Mouse (Mus musculus) embryonic facial prominence, embryonic 11.5 days (tissue): ENCODE results near the gene Cramp1l. TPM values are rescaled to one million over a fixed set of nuclear protein-coding genes. Genes with fewer than 3 reads are reported as not detected.

Source experiments
- ATAC-seq: fragments of 200-750 bp; cut with Nextera tagmentation; replicated peaks from 2 replicates; pipeline ENCODE4 v1.8.0; 2017; ENCODE audit warnings: low read depth; ENCODE audit not compliant: insufficient number of reproducible peaks, low FRiP score, low TSS enrichment
- DNase-seq: peaks from one replicate; pipeline ENCODE4 v3.0.0-alpha.2; 2015; ENCODE audit warnings: low spot score
- H3K27ac ChIP-seq: fragments of 300-500 bp; sonication (generic); replicated peaks from 2 replicates; pipeline ENCODE4 v1.5.1; 2014; ENCODE audit warnings: mild to moderate bottlenecking, low read depth, low read length, control low read depth
- H3K27me3 ChIP-seq: fragments of 300-500 bp; sonication (generic); 2 replicates; pipeline ENCODE4 v1.6.1; 2014; ENCODE audit warnings: mild to moderate bottlenecking, low read length, moderate library complexity, mixed read lengths; ENCODE audit not compliant: control insufficient read depth, insufficient read depth
- H3K36me3 ChIP-seq: fragments of 300-500 bp; sonication (generic); replicated peaks from 2 replicates; pipeline ENCODE4 v1.6.1; 2014; ENCODE audit warnings: low read depth, mild to moderate bottlenecking, low read length, moderate library complexity, mixed read lengths; ENCODE audit not compliant: control insufficient read depth, insufficient read depth
- H3K4me1 ChIP-seq: fragments of 300-500 bp; sonication (generic); 2 replicates; pipeline ENCODE4 v1.6.1; 2014; ENCODE audit warnings: low read length, mixed read lengths; ENCODE audit not compliant: control insufficient read depth, insufficient read depth
- H3K4me2 ChIP-seq: fragments of 300-500 bp; sonication (generic); 2 replicates; pipeline ENCODE4 v1.6.1; 2014; ENCODE audit warnings: low read depth, mild to moderate bottlenecking, control low read depth, low read length, moderate library complexity
- H3K4me3 ChIP-seq: fragments of 300-500 bp; sonication (generic); 2 replicates; pipeline ENCODE4 v1.5.1; 2014; ENCODE audit warnings: low read depth, low read length, control low read depth
- H3K9ac ChIP-seq: fragments of 300-500 bp; sonication (generic); replicated peaks from 2 replicates; pipeline ENCODE4 v1.6.1; 2014; ENCODE audit warnings: mild to moderate bottlenecking, control low read depth, low read length
- H3K9me3 ChIP-seq: fragments of 300-500 bp; sonication (generic); replicated peaks from 2 replicates; pipeline ENCODE4 v1.6.1; 2016; ENCODE audit warnings: mild to moderate bottlenecking, low read length, inconsistent platforms, mixed read lengths; ENCODE audit not compliant: control insufficient read depth
- WGBS: fragments of 180-500 bp; shearing (Covaris S2); extraction: QIAGEN DNeasy Blood & Tissue Kit; methylation state at CpG from one replicate; pipeline ENCODE4 v1.1.7; 2014; 5-methylcytosine and 5-hydroxymethylcytosine counted together
- polyA plus RNA-seq: library from polyadenylated mRNA; unstranded; fragments of >200 nt; fragmentation: Nextera tagmentation; extraction: Ambion mirVana; gene quantifications from 2 replicates; pipeline ENCODE4 v1.2.1, GENCODE M21; 2014

Gene Cramp1l
- polyA plus RNA-seq, 1 experiment from 2014 or later: 9.7 TPM

- no peak overlapping the region for H3K27ac ChIP-seq
- DNase-seq: no peak
- H3K36me3 ChIP-seq: no peaks in the 10 kb centered on the region
- no peak overlapping the region for H3K9ac ChIP-seq
- no peaks in the 10 kb centered on the region for H3K27me3 ChIP-seq
- no peaks in the 10 kb centered on the region; the same call in 1 of the 2 replicates for H3K4me1 ChIP-seq
- WGBS: 79% methylated on average over 4 of the region's 4 CpGs
- H3K9me3 ChIP-seq: no peaks in the 10 kb centered on the region
- H3K4me2 ChIP-seq: no peak overlapping the region
- no peak for ATAC-seq
- H3K4me3 ChIP-seq: no peak overlapping the region
Measured at GRCm38 (mm10) chr17:24933163-24933562, 82.4 kb downstream of the Cramp1l start.

DNA sequence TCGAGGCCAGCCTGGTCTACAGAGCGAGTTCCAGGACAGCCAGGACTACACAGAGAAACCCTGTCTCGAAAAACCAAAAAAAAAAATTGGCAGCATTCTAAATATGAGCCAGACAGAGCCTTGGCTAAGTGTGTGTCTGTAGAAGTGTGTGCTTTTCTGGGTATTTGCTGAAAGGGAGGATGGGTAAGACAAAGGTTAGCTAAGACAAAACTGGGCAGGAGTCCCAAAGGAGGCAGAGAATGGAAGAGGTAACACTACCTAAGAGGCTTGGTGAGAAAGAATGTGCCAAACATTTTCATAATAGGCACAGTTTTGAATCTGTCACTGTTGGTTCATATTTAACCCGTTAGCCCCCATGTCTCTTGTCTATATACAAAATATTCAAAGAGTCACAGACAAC, 83.2 kb downstream of the Cramp1l start:
- H3K36me3 ChIP-seq: no peaks in the 10 kb centered on the region
- no peak for ATAC-seq
- DNase-seq: no peak

DNA sequence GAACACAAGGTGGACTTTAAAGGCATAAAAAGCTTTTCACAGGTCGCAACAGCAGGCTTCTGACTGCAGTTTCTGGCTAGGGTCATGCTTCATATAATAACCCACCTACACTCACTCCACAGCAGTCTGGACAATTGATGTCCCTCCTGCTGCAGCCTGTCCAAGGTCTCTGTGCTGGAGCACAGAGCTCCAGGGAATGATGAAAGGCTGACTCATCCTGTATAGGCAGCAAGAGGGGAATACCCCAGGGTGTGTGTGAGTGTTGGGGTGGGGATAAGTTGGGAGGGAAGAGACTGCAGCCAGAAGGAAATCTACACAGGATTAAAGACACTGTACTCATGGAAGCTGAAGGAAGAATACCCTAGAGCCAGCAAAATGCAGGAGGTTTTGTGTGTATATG, 86.1 kb downstream of the Cramp1l start:
- no peak for ATAC-seq
- Histone ChIP-seq H3K27me3 (no peaks in the 10 kb centered on the region), H3K9ac (no peak overlapping the region), H3K27ac (no peak overlapping the region), H3K4me3 (no peak overlapping the region), H3K4me2 (no peak overlapping the region), H3K4me1 (no peaks in the 10 kb centered on the region), H3K9me3 (no peaks in the 10 kb centered on the region), H3K36me3 (peaks cover 2% of the 10 kb centered on the region; the same call in 1 of the 2 replicates)
- DNase-seq: no peak
- 83% methylated on average over 1 of the region's 1 CpGs for WGBS

More for the DNA sequence above, 83.2 kb downstream of the Cramp1l start:
- Histone ChIP-seq H3K4me2 (no peak overlapping the region), H3K4me3 (no peak overlapping the region), H3K9me3 (no peaks in the 10 kb centered on the region), H3K27ac (no peak overlapping the region), H3K4me1 (no peaks in the 10 kb centered on the region; the same call in 1 of the 2 replicates), H3K27me3 (no peaks in the 10 kb centered on the region), H3K9ac (no peak overlapping the region)
- 94% methylated on average over 4 of the region's 4 CpGs for WGBS

- H3K27me3 ChIP-seq: no peaks in the 10 kb centered on the region
- no peak overlapping the region for H3K4me2 ChIP-seq
- H3K9me3 ChIP-seq: no peaks in the 10 kb centered on the region
- DNase-seq: no peak
- WGBS: 85% methylated on average over 1 of the region's 1 CpGs
- H3K4me1 ChIP-seq: no peaks in the 10 kb centered on the region
- H3K27ac ChIP-seq: no peak overlapping the region
- H3K4me3 ChIP-seq: no peak overlapping the region
- H3K36me3 ChIP-seq: peaks cover 7% of the 10 kb centered on the region
- H3K9ac ChIP-seq: no peak overlapping the region
- ATAC-seq: no peak
Measured at GRCm38 (mm10) chr17:24923246-24923645, 92.3 kb downstream of the Cramp1l start.

- Histone ChIP-seq H3K9ac (no peak overlapping the region), H3K36me3 (peaks cover 9% of the 10 kb centered on the region)
- no peak for ATAC-seq
Measured at GRCm38 (mm10) chr17:24913984-24914383, 101.6 kb downstream of the Cramp1l start.

More at GRCm38 (mm10) chr17:24913984-24914383, 101.6 kb downstream of the Cramp1l start:
- Histone ChIP-seq H3K4me3 (no peak overlapping the region), H3K4me1 (no peaks in the 10 kb centered on the region), H3K9me3 (no peaks in the 10 kb centered on the region), H3K27ac (no peak overlapping the region), H3K27me3 (no peaks in the 10 kb centered on the region), H3K4me2 (no peak overlapping the region)
- no peak for DNase-seq

Other genes starting within 250 kb of the Cramp1l start
- not detected in 2 replicates for gene Meiob, start 211.5 kb downstream of the Cramp1l start, polyA plus RNA-seq
- 23.2 and 24.1 TPM in 2 replicates for gene Hagh, start 175.6 kb downstream of the Cramp1l start, polyA plus RNA-seq
- gene Fahd1, start 165.4 kb downstream of the Cramp1l start, polyA plus RNA-seq: 21.7 and 23.0 TPM in 2 replicates
- gene Igfals, start 149.8 kb downstream of the Cramp1l start, polyA plus RNA-seq: 0.14 TPM in 2 replicates
- 61.0 and 63.9 TPM in 2 replicates for gene Nubp2, start 129.4 kb downstream of the Cramp1l start, polyA plus RNA-seq
- 34.8 and 39.8 TPM in 2 replicates for gene Spsb3, start 129.1 kb downstream of the Cramp1l start, polyA plus RNA-seq
- gene Eme2, start 120.7 kb downstream of the Cramp1l start, polyA plus RNA-seq: 15.9 and 18.2 TPM in 2 replicates
- gene Mrps34, start 120.7 kb downstream of the Cramp1l start, polyA plus RNA-seq: 68.6 and 84.7 TPM in 2 replicates
- gene Nme3, start 119.3 kb downstream of the Cramp1l start, polyA plus RNA-seq: 49.4 and 52.8 TPM in 2 replicates
- gene Mapk8ip3, start 78.8 kb downstream of the Cramp1l start, polyA plus RNA-seq: 22.9 and 26.2 TPM in 2 replicates
- gene Jpt2, start 55.1 kb downstream of the Cramp1l start, polyA plus RNA-seq: 245 and 249 TPM in 2 replicates
- gene Ift140, start 297 bp upstream of the Cramp1l start, polyA plus RNA-seq: 18.4 and 22.1 TPM in 2 replicates
- 9.6 and 11.7 TPM in 2 replicates for gene Tmem204, start 67.8 kb upstream of the Cramp1l start, polyA plus RNA-seq
- 20.6 and 26.7 TPM in 2 replicates for gene Telo2, start 100.2 kb upstream of the Cramp1l start, polyA plus RNA-seq
- gene Ptx4, start 105.0 kb upstream of the Cramp1l start, polyA plus RNA-seq: 0.32 and 0.71 TPM in 2 replicates
- gene Clcn7, start 117.6 kb upstream of the Cramp1l start, polyA plus RNA-seq: 19.8 and 21.6 TPM in 2 replicates
- gene Ccdc154, start 146.7 kb upstream of the Cramp1l start, polyA plus RNA-seq: not detected in 2 replicates
- gene Gm38655, start 159.7 kb upstream of the Cramp1l start, polyA plus RNA-seq: not detected in 2 replicates
- gene BC003965, start 168.8 kb upstream of the Cramp1l start, polyA plus RNA-seq: 31.8 and 33.1 TPM in 2 replicates
- 4.3 and 5.0 TPM in 2 replicates for gene Unkl, start 172.6 kb upstream of the Cramp1l start, polyA plus RNA-seq
- gene Gnptg, start 224.3 kb upstream of the Cramp1l start, polyA plus RNA-seq: 32.6 and 32.8 TPM in 2 replicates
- 59.8 and 60.6 TPM in 2 replicates for gene Tsr3, start 224.4 kb upstream of the Cramp1l start, polyA plus RNA-seq
- gene Baiap3, start 240.6 kb upstream of the Cramp1l start, polyA plus RNA-seq: 0.45 and 0.66 TPM in 2 replicates